Mouse (Mus musculus) MEL (cell line): ENCODE data around the gene Sh3bgrl. TPM values are rescaled to one million over a fixed set of nuclear protein-coding genes. Genes with fewer than 3 reads are reported as not detected.

Experiments
- DNase-seq: peaks from one replicate; pipeline ENCODE4 v3.0.0; 2011; ENCODE audit warnings: low read depth, low spot score
- H3K27ac ChIP-seq: 2 replicates; pipeline ENCODE4 v1.5.1; 2012; ENCODE audit warnings: low read depth, mild to moderate bottlenecking, control low read depth, low read length, moderate library complexity; ENCODE audit not compliant: control insufficient read depth
- H3K27me3 ChIP-seq, 2 experiments: fragments of 150-350 bp in 1 of 2; sonication (generic) in 1 of 2; 2 replicates each; pipeline ENCODE4 v1.6.1; 2012; ENCODE audit warnings: low read length in 2 of 2, mild to moderate bottlenecking in 2 of 2, improper control_type of control experiment in 1 of 2, moderate library complexity in 1 of 2; ENCODE audit not compliant: insufficient read depth in 2 of 2, control insufficient read depth in 1 of 2
- H3K36me3 ChIP-seq, 2 experiments: 2 replicates each; pipeline ENCODE4 v1.6.1; 2012 to 2014; ENCODE audit warnings: low read length in 2 of 2, improper control_type of control experiment in 1 of 2, inconsistent platforms in 1 of 2, mild to moderate bottlenecking in 1 of 2; ENCODE audit not compliant: insufficient read depth in 2 of 2, control insufficient read depth in 1 of 2
- H3K4me1 ChIP-seq, 2 experiments: fragments of 150-350 bp in 1 of 2; sonication (generic) in 1 of 2; 2 replicates each; pipeline ENCODE4 v1.6.1; 2012; ENCODE audit warnings: low read length in 2 of 2, improper control_type of control experiment in 1 of 2, mild to moderate bottlenecking in 1 of 2; ENCODE audit not compliant: insufficient read depth in 2 of 2, control insufficient read depth in 1 of 2
- H3K4me3 ChIP-seq, 2 experiments: fragments of 150-350 bp in 1 of 2; sonication (generic) in 1 of 2; 2 replicates each; pipeline ENCODE4 v1.5.1; 2012; ENCODE audit warnings: low read depth in 2 of 2, low read length in 2 of 2, mild to moderate bottlenecking in 2 of 2, moderate library complexity in 2 of 2, control low read depth in 1 of 2, improper control_type of control experiment in 1 of 2; ENCODE audit not compliant: control insufficient read depth in 1 of 2, insufficient read depth in 1 of 2
- H3K79me2 ChIP-seq: 2 replicates; pipeline ENCODE4 v1.6.1; 2012; ENCODE audit warnings: mild to moderate bottlenecking, low read length, moderate library complexity; ENCODE audit not compliant: control insufficient read depth, poor library complexity, insufficient read depth
- H3K9ac ChIP-seq: 2 replicates; pipeline ENCODE4 v1.6.1; 2012; ENCODE audit warnings: low read depth, mild to moderate bottlenecking, control low read depth, low read length, moderate library complexity; ENCODE audit not compliant: control insufficient read depth, poor library complexity, severe bottlenecking
- H3K9me3 ChIP-seq: fragments of 150-350 bp; sonication (generic); replicated peaks from 2 replicates; pipeline ENCODE4 v1.6.1; 2012; ENCODE audit warnings: mild to moderate bottlenecking, low read length, improper control_type of control experiment, moderate library complexity; ENCODE audit not compliant: insufficient read depth
- CHD1 ChIP-seq: IDR thresholded peaks from 2 replicates; pipeline ENCODE4 v1.6.1; 2012; ENCODE audit warnings: low read depth, mild to moderate bottlenecking, inconsistent platforms, low read length, improper control_type of control experiment
- CHD2 ChIP-seq: IDR thresholded peaks from 2 replicates; pipeline ENCODE4 v1.6.1; 2011; ENCODE audit warnings: low read length, improper control_type of control experiment
- EP300 ChIP-seq, 2 experiments: IDR thresholded peaks; 2 replicates each; pipeline ENCODE4 v1.6.1; 2011; ENCODE audit warnings: improper control_type of control experiment in 2 of 2, low read length in 2 of 2, low read depth in 1 of 2, mild to moderate bottlenecking in 1 of 2
- ETS1 ChIP-seq: IDR thresholded peaks from 2 replicates; pipeline ENCODE4 v1.6.1; 2012; ENCODE audit warnings: low read depth, mild to moderate bottlenecking, inconsistent platforms, low read length, improper control_type of control experiment, moderate library complexity
- GATA1 ChIP-seq: IDR thresholded peaks from 2 replicates; pipeline ENCODE4 v1.6.1; 2011; ENCODE audit warnings: low read depth, low read length, improper control_type of control experiment
- HCFC1 ChIP-seq: IDR thresholded peaks from 2 replicates; pipeline ENCODE4 v1.6.1; 2012; ENCODE audit warnings: low read depth, mild to moderate bottlenecking, inconsistent platforms, low read length, improper control_type of control experiment, moderate library complexity
- KAT2A ChIP-seq: conservative IDR thresholded peaks from 2 replicates; pipeline ENCODE4 v1.6.1; 2012; ENCODE audit warnings: low read depth, low read length, improper control_type of control experiment, inconsistent platforms
- MAFK ChIP-seq: IDR thresholded peaks from 2 replicates; pipeline ENCODE4 v1.6.1; 2011; ENCODE audit warnings: low read depth, mild to moderate bottlenecking, low read length, improper control_type of control experiment, borderline replicate concordance
- MAZ ChIP-seq: IDR thresholded peaks from 2 replicates; pipeline ENCODE4 v1.6.1; 2012; ENCODE audit warnings: low read depth, mild to moderate bottlenecking, inconsistent platforms, low read length, improper control_type of control experiment
- MYB ChIP-seq: IDR thresholded peaks from 2 replicates; pipeline ENCODE4 v1.6.1; 2011; ENCODE audit warnings: mild to moderate bottlenecking, low read depth, low read length, improper control_type of control experiment
- NRF1 ChIP-seq: IDR thresholded peaks from 2 replicates; pipeline ENCODE4 v1.6.1; 2014; ENCODE audit warnings: low read depth, mild to moderate bottlenecking, inconsistent platforms, low read length, improper control_type of control experiment, moderate library complexity; ENCODE audit not compliant: poor library complexity, insufficient read depth, severe bottlenecking
- POLR2AphosphoS2 ChIP-seq: IDR thresholded peaks from 2 replicates; pipeline ENCODE4 v1.6.1; 2011; ENCODE audit warnings: low read length, improper control_type of control experiment
- RCOR1 ChIP-seq: IDR thresholded peaks from 2 replicates; pipeline ENCODE4 v1.6.1; 2012; ENCODE audit warnings: low read depth, mild to moderate bottlenecking, inconsistent platforms, low read length, improper control_type of control experiment
- SIN3A ChIP-seq: IDR thresholded peaks from 2 replicates; pipeline ENCODE4 v1.6.1; 2012; ENCODE audit warnings: low read length, improper control_type of control experiment, inconsistent platforms
- SMC3 ChIP-seq: IDR thresholded peaks from 2 replicates; pipeline ENCODE4 v1.6.1; 2011; ENCODE audit warnings: low read depth, low read length, improper control_type of control experiment
- TCF12 ChIP-seq: IDR thresholded peaks from 2 replicates; pipeline ENCODE4 v1.6.1; 2014; ENCODE audit warnings: low read depth, mild to moderate bottlenecking, inconsistent platforms, low read length, improper control_type of control experiment, moderate library complexity
- USF1 ChIP-seq: IDR thresholded peaks from 2 replicates; pipeline ENCODE4 v1.6.1; 2014; ENCODE audit warnings: low read depth, mild to moderate bottlenecking, inconsistent platforms, low read length, improper control_type of control experiment, moderate library complexity
- ZC3H11A ChIP-seq: IDR thresholded peaks from 2 replicates; pipeline ENCODE4 v1.6.1; 2012; ENCODE audit warnings: low read depth, mild to moderate bottlenecking, inconsistent platforms, low read length, improper control_type of control experiment
- polyA plus RNA-seq, 2 experiments: library from polyadenylated mRNA; stranded (reverse) in 1 of 2; unstranded in 1 of 2; fragments of >175 nt in 1 of 2; fragments of >200 nt in 1 of 2; gene quantifications; 2 replicates each; pipeline versions ENCODE4 v1.2.1 to v1.2.4; 2012; ENCODE audit warnings: low replicate concordance in 2 of 2, low read depth in 1 of 2; ENCODE audit not compliant: insufficient read length in 2 of 2, insufficient read depth in 1 of 2, missing spikeins in 1 of 2
- total RNA-seq: library from RNA; depleted of rRNA; stranded (reverse); fragments of 300-350 nt; gene quantifications from 2 replicates; pipeline ENCODE4 v1.2.3, GENCODE M21; 2012

Sh3bgrl gene
- total and polyA plus RNA-seq, 3 experiments = 50.5 to 126 (median 83.6) TPM

- TF ChIP-seq GATA1 (peak; percentile 57), CHD2 (no peak), USF1 (peak; percentile 83)
These were observed 13.1 kb downstream of the Sh3bgrl start (continued) for GRCm38 (mm10) chrX:109108117-109108805.

DNA sequence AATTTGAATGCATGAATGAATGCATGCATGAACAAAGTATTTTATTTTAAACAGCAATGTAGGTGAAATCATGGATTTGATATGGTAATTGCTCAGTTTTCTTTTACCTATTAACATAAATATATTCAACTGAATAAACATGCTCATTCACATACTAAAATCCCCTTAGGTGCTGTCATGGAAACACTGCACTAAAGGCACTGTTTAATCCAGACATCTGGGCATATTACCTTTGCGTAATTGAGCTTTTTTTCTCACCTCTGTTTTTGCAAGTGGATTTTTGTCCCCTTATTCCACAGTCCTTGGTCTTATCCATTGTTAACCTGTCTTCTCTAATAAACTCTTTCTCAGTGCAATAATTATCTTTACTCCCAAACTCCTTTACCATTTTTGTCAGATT lies 17.7 kb downstream of the Sh3bgrl start:
- peaks cover 34% of the 10 kb centered on the region for H3K79me2 ChIP-seq
- H3K9me3 ChIP-seq = no peaks in the 10 kb centered on the region
- H3K27ac ChIP-seq = no peak overlapping the region
- H3K4me3 ChIP-seq = no peak overlapping the region
- no peak for DNase-seq
- H3K4me1 ChIP-seq = peaks cover 21 to 32% of the 10 kb centered on the region in 2 experiments
- TF ChIP-seq MAFK (no peak), NRF1 (no peak)
- TF ChIP-seq, all 39 proteins: peak for 0
- Histone ChIP-seq H3K36me3 (peaks cover 7 to 48% of the 10 kb centered on the region in 2 experiments), H3K9ac (no peak overlapping the region), H3K27me3 (no peaks in the 10 kb centered on the region)

DNA sequence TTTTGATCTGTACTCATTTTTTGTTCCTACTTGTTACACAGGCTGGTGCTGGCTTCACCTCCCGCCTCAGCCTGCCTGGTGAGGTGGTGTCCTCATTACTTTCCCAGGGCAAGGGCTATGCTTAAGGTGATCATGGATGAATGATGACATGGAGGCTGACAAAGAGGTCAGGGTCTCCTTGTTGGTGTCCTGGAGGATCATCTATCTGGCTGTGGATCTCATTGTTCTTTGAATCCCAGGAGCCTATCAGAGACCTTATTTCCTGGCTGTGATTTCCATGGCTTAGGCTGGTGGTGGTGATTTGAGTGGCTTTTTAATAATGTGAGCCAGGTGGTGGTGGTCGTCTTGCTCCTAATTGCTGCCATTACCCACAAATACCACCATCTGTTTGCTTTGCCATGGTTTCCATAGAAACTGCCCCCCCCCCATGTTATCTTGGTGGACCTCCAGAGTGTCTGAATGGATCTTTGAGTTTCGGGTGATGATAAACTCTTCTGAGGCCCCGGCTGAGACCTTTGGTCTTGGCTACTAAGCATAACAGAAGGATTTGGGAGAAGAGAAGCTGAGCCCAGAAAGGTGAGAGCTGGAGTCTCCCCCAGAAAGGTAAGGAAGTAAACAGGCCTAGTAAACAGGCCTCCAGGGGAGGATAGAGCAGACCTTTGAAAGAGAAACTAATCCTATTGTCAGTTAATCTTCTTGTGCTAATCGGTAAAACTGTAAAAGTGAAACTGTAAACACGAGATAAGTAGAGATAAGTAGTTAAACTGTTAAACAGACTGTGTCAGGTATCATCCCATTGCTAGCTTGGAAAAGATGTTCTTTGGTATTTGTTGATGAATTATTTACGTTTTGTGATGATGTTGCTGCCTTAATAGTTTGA lies 18.5 kb downstream of the Sh3bgrl start:
- Histone ChIP-seq H3K9me3 (no peaks in the 10 kb centered on the region), H3K4me3 (peak overlapping the region; percentile 57 to 78), H3K27ac (peak overlapping the region; percentile 65), H3K36me3 (peaks cover 7 to 40% of the 10 kb centered on the region in 2 experiments), H3K9ac (peak overlapping the region; percentile 57), H3K79me2 (peaks cover 33% of the 10 kb centered on the region), H3K27me3 (no peaks in the 10 kb centered on the region), H3K4me1 (peaks cover 21 to 26% of the 10 kb centered on the region in 2 experiments)
- DNase-seq = peak; percentile 54
- peak; percentile 66 to 78 for TF ChIP-seq EP300 (IDR thresholded peaks at IDR 0.05; ENCODE audit: low read depth in 1 of 2, low read length in 2 of 2)
- TF ChIP-seq ZC3H11A = 0 out of 2 replicates have a peak, but pooled peaks have one; percentile 2
- no peak for TF ChIP-seq HCFC1
- TF ChIP-seq ETS1 = 0 out of 2 replicates have a peak, but pooled peaks have one; percentile 65
- no peak; the same call in 1 of the 2 replicates for TF ChIP-seq MAZ
- TF ChIP-seq GATA1 = peak; percentile 79
- TF ChIP-seq RCOR1 = 0 out of 2 replicates have a peak, but pooled peaks have one; percentile 15
- TF ChIP-seq POLR2AphosphoS2 = no peak
- no peak for TF ChIP-seq KAT2A
- peak; percentile 64 for TF ChIP-seq SIN3A
- TF ChIP-seq MYB = peak; percentile 73; the same call in 1 of the 2 replicates
- no peak for TF ChIP-seq CHD1
- TF ChIP-seq SMC3 = no peak
- peak; percentile 48; the same call in 1 of the 2 replicates for TF ChIP-seq TCF12
